Mouse (Mus musculus) CH12.LX (cell line): ENCODE data around the gene Laptm4a. TPM values are rescaled to one million over a fixed set of nuclear protein-coding genes. Genes with fewer than 3 reads are reported as not detected.

Experiments
- DNase-seq: peaks from one replicate; pipeline ENCODE4 v3.0.0-alpha.2; 2013; ENCODE audit errors: extremely low read depth
- H3K27ac ChIP-seq: 2 replicates; pipeline ENCODE4 v1.5.1; 2012; ENCODE audit warnings: low read depth, mild to moderate bottlenecking, control low read depth, moderate library complexity; ENCODE audit not compliant: insufficient read depth
- H3K27me3 ChIP-seq: replicated peaks from 2 replicates; pipeline ENCODE3; 2012; ENCODE audit warnings: inconsistent platforms
- H3K36me3 ChIP-seq, 2 experiments: replicated peaks in 1 of 2; 2 replicates each; pipeline versions ENCODE3 to v1.6.1; 2012; ENCODE audit warnings: inconsistent platforms in 1 of 2, low read length in 1 of 2, mild to moderate bottlenecking in 1 of 2, mixed read lengths in 1 of 2, moderate library complexity in 1 of 2; ENCODE audit not compliant: control insufficient read depth in 1 of 2, insufficient read depth in 1 of 2
- H3K4me1 ChIP-seq, 2 experiments: 2 replicates each; pipeline ENCODE4 v1.6.1; 2012; ENCODE audit warnings: inconsistent platforms in 1 of 2, moderate library complexity in 1 of 2; ENCODE audit not compliant: insufficient read depth in 2 of 2, control insufficient read depth in 1 of 2
- H3K4me2 ChIP-seq: 2 replicates; pipeline ENCODE4 v1.6.1; 2012; ENCODE audit warnings: low read depth, mild to moderate bottlenecking, control low read depth; ENCODE audit not compliant: poor library complexity, insufficient read depth, severe bottlenecking
- H3K4me3 ChIP-seq, 3 experiments: fragments of 150-350 bp in 1 of 3; sonication (generic) in 1 of 3; replicated peaks in 1 of 3; 2 replicates each; pipeline versions ENCODE3 to v1.5.1; 2011 to 2012; ENCODE audit warnings: low read depth in 2 of 3, low read length in 2 of 3, mild to moderate bottlenecking in 2 of 3, moderate library complexity in 2 of 3, control low read depth in 1 of 3, improper control_type of control experiment in 1 of 3, inconsistent platforms in 1 of 3, mixed read lengths in 1 of 3; ENCODE audit not compliant: poor library complexity in 1 of 3
- H3K79me2 ChIP-seq: replicated peaks from 2 replicates; pipeline ENCODE4 v1.6.1; 2012; ENCODE audit warnings: mild to moderate bottlenecking, moderate library complexity; ENCODE audit not compliant: control insufficient read depth, poor library complexity, insufficient read depth, severe bottlenecking; ENCODE audit errors: extremely low read depth
- H3K9ac ChIP-seq: 2 replicates; pipeline ENCODE4 v1.6.1; 2012; ENCODE audit warnings: low read depth, mild to moderate bottlenecking, control low read depth, moderate library complexity; ENCODE audit not compliant: insufficient read depth
- H3K9me3 ChIP-seq: replicated peaks from 2 replicates; pipeline ENCODE3; 2012; ENCODE audit warnings: low read length, inconsistent platforms, mixed read lengths
- BHLHE40 ChIP-seq: IDR thresholded peaks from 2 replicates; pipeline ENCODE4 v1.6.1; 2011; ENCODE audit warnings: mild to moderate bottlenecking, low read depth, low read length, improper control_type of control experiment
- CHD2 ChIP-seq: IDR thresholded peaks from 2 replicates; pipeline ENCODE4 v1.6.1; 2011; ENCODE audit warnings: low read length, improper control_type of control experiment
- CTCF ChIP-seq, 2 experiments: IDR thresholded peaks in 1 of 2; conservative IDR thresholded peaks in 1 of 2; 2 replicates each; pipeline ENCODE4 v1.5.1; 2011 to 2012; ENCODE audit warnings: low read depth in 2 of 2, low read length in 2 of 2, improper control_type of control experiment in 1 of 2, inconsistent platforms in 1 of 2, mild to moderate bottlenecking in 1 of 2, moderate library complexity in 1 of 2
- E2F4 ChIP-seq: IDR thresholded peaks from 2 replicates; pipeline ENCODE4 v1.6.1; 2011; ENCODE audit warnings: low read depth, low read length, improper control_type of control experiment; ENCODE audit not compliant: insufficient replicate concordance
- ELF1 ChIP-seq: IDR thresholded peaks from 2 replicates; pipeline ENCODE4 v1.6.1; 2014; ENCODE audit warnings: low read depth, mild to moderate bottlenecking, inconsistent platforms, low read length, improper control_type of control experiment
- ETS1 ChIP-seq: conservative IDR thresholded peaks from 2 replicates; pipeline ENCODE4 v1.6.1; 2012; ENCODE audit warnings: low read depth, mild to moderate bottlenecking, inconsistent platforms, low read length, improper control_type of control experiment, moderate library complexity
- GABPA ChIP-seq: IDR thresholded peaks from 2 replicates; pipeline ENCODE4 v1.6.1; 2012; ENCODE audit warnings: low read depth, low read length, improper control_type of control experiment, inconsistent platforms; ENCODE audit not compliant: insufficient replicate concordance
- HCFC1 ChIP-seq: IDR thresholded peaks from 2 replicates; pipeline ENCODE4 v1.6.1; 2012; ENCODE audit warnings: low read depth, mild to moderate bottlenecking, inconsistent platforms, low read length, improper control_type of control experiment
- JUN ChIP-seq: IDR thresholded peaks from 2 replicates; pipeline ENCODE4 v1.6.1; 2011; ENCODE audit warnings: low read depth, mild to moderate bottlenecking, low read length, improper control_type of control experiment, moderate library complexity; ENCODE audit not compliant: insufficient read depth
- JUND ChIP-seq: conservative IDR thresholded peaks from 2 replicates; pipeline ENCODE4 v1.6.1; 2011; ENCODE audit warnings: low read depth, low read length, improper control_type of control experiment
- KAT2A ChIP-seq: IDR thresholded peaks from 2 replicates; pipeline ENCODE4 v1.6.1; 2012; ENCODE audit warnings: low read length, improper control_type of control experiment, inconsistent platforms; ENCODE audit not compliant: insufficient replicate concordance
- MAZ ChIP-seq: IDR thresholded peaks from 2 replicates; pipeline ENCODE4 v1.6.1; 2012; ENCODE audit warnings: low read depth, mild to moderate bottlenecking, inconsistent platforms, low read length, improper control_type of control experiment, moderate library complexity
- MEF2A ChIP-seq: IDR thresholded peaks from 2 replicates; pipeline ENCODE4 v1.6.1; 2014; ENCODE audit warnings: low read depth, mild to moderate bottlenecking, inconsistent platforms, low read length, improper control_type of control experiment, borderline replicate concordance
- MXI1 ChIP-seq: IDR thresholded peaks from 2 replicates; pipeline ENCODE4 v1.6.1; 2011; ENCODE audit warnings: mild to moderate bottlenecking, low read depth, low read length, improper control_type of control experiment
- MYC ChIP-seq: IDR thresholded peaks from 2 replicates; pipeline ENCODE4 v1.6.1; 2011; ENCODE audit warnings: low read depth, mild to moderate bottlenecking, improper control_type of control experiment, low read length
- NELFE ChIP-seq: IDR thresholded peaks from 2 replicates; pipeline ENCODE4 v1.6.1; 2011; ENCODE audit warnings: low read depth, low read length, improper control_type of control experiment
- POLR2AphosphoS2 ChIP-seq: IDR thresholded peaks from 2 replicates; pipeline ENCODE4 v1.6.1; 2011; ENCODE audit warnings: low read depth, low read length, improper control_type of control experiment
- TBP ChIP-seq: conservative IDR thresholded peaks from 2 replicates; pipeline ENCODE4 v1.6.1; 2011; ENCODE audit warnings: low read depth, low read length, improper control_type of control experiment
- USF2 ChIP-seq: conservative IDR thresholded peaks from 2 replicates; pipeline ENCODE4 v1.6.1; 2011; ENCODE audit warnings: low read depth, low read length, improper control_type of control experiment
- ZKSCAN1 ChIP-seq: IDR thresholded peaks from 2 replicates; pipeline ENCODE4 v1.6.1; 2012; ENCODE audit warnings: low read depth, inconsistent platforms, low read length, improper control_type of control experiment, borderline replicate concordance
- ZMIZ1 ChIP-seq: IDR thresholded peaks from 2 replicates; pipeline ENCODE4 v1.6.1; 2012; ENCODE audit warnings: low read depth, mild to moderate bottlenecking, inconsistent platforms, low read length, improper control_type of control experiment
- dilution Hi-C: fragments of 300-500 bp; cut with MboI; formaldehyde crosslinking; loops from 2 replicates; pipeline ENCODE4 v1.14.3; 2020; ENCODE audit warnings: low sequenced_read_pairs; ENCODE audit not compliant: extremely low pct_unique_long_range_greater_than_20kb, extremely low pct_ligation_motif_present
- in situ Hi-C: fragments of 300-500 bp; cut with MboI; formaldehyde crosslinking; loops from 3 replicates; pipeline ENCODE4 v1.14.3; 2019; ENCODE audit warnings: low sequenced_read_pairs, low pct_ligation_motif_present, low pct_unique_long_range_greater_than_20kb, mixed read lengths
- polyA plus RNA-seq: library from polyadenylated mRNA; unstranded; fragments of >175 nt; gene quantifications from 2 replicates; pipeline ENCODE4 v1.2.1, GENCODE M21; 2012; ENCODE audit warnings: low read depth; ENCODE audit not compliant: insufficient read length
- total RNA-seq, 2 experiments: library from RNA; depleted of rRNA; stranded (reverse); fragments of 300-350 nt in 1 of 2; fragments of >200 nt in 1 of 2; gene quantifications; 2 replicates each; pipeline ENCODE4 v1.2.3; 2012 to 2014

Gene Laptm4a
- total and polyA plus RNA-seq, 3 experiments = 48.3 to 73.8 (median 64.5) TPM

- Histone ChIP-seq H3K79me2 (no peaks in the 10 kb centered on the region), H3K4me2 (no peak overlapping the region), H3K27ac (no peak overlapping the region), H3K27me3 (no peaks in the 10 kb centered on the region), H3K36me3 (no peaks in the 10 kb centered on the region), H3K4me3 (no peak overlapping the region), H3K9me3 (no peaks in the 10 kb centered on the region), H3K9ac (no peak overlapping the region), H3K4me1 (0 out of 4 replicates have a peak, but pooled peaks cover 0 to 3% of the 10 kb centered on the region in 2 experiments)
- no peak for TF ChIP-seq MEF2A
- no peak for TF ChIP-seq HCFC1
- TF ChIP-seq ZMIZ1 = no peak
- no peak for TF ChIP-seq USF2
- no peak for TF ChIP-seq JUND
- TF ChIP-seq BHLHE40 = no peak
- no peak for TF ChIP-seq E2F4
- no peak for TF ChIP-seq TBP
- no peak for TF ChIP-seq ELF1
- TF ChIP-seq MAZ = no peak
- no peak for TF ChIP-seq POLR2AphosphoS2
- no peak for TF ChIP-seq CHD2
- dilution Hi-C loops (no loop called here), in situ Hi-C loops (no loop called here)
- no peak for DNase-seq
Measured at GRCm38 (mm10) chr12:8875583-8875982, 45.9 kb upstream of the Laptm4a start.

GRCm38 (mm10) chr12:8876865-8877264 lies 44.6 kb upstream of the Laptm4a start:
- Histone ChIP-seq H3K4me3 (no peak overlapping the region), H3K27me3 (no peaks in the 10 kb centered on the region), H3K36me3 (no peaks in the 10 kb centered on the region), H3K4me2 (no peak overlapping the region), H3K4me1 (0 out of 4 replicates have a peak, but pooled peaks cover 0 to 3% of the 10 kb centered on the region in 2 experiments), H3K27ac (no peak overlapping the region), H3K9me3 (no peaks in the 10 kb centered on the region), H3K9ac (no peak overlapping the region), H3K79me2 (no peaks in the 10 kb centered on the region)
- in situ Hi-C loops = no loop called here
- dilution Hi-C loops = no loop called here
- no peak for DNase-seq
- TF ChIP-seq MXI1 (no peak), ZKSCAN1 (no peak), GABPA (no peak), MYC (no peak), NELFE (no peak), JUN (no peak), JUND (no peak), CTCF (conservative IDR thresholded peaks at IDR 0.05 in 1 of 2, IDR thresholded peaks at IDR 0.05 in 1 of 2; ENCODE audit: low read depth in 2 of 2, low read length in 2 of 2) (no peak), KAT2A (no peak), ETS1 (no peak)
